Mouse (Mus musculus): ENCODE measurements around the gene Otx1. TPM values are rescaled to one million over a fixed set of nuclear protein-coding genes. Genes with fewer than 3 reads are reported as not detected.

Otx1 gene
- polyA plus RNA-seq, 1 experiment: not detected

GRCm38 (mm10) chr11:22016341-22016740 lies 13.6 kb upstream of the Otx1 start:
- WGBS: 84% methylated on average over 3 of the region's 3 CpGs
- Histone ChIP-seq H3K36me3 (ENCODE audit: control insufficient read depth, insufficient read depth, low read length) (no peaks in the 10 kb centered on the region), H3K27ac (ENCODE audit: insufficient read depth, low read depth, low read length) (no peak overlapping the region), H3K4me3 (ENCODE audit: low read depth, low read length) (no peak overlapping the region), H3K4me1 (ENCODE audit: control insufficient read depth, insufficient read depth, insufficient read length, low read length) (no peaks in the 10 kb centered on the region), H3K27me3 (ENCODE audit: control insufficient read depth, insufficient read depth, low read length) (no peaks in the 10 kb centered on the region)
- TF ChIP-seq POLR2A (IDR thresholded peaks at IDR 0.05; ENCODE audit: low read depth, low read length) (no peak), CTCF (IDR thresholded peaks at IDR 0.05; ENCODE audit: extremely low read depth, insufficient read length, insufficient replicate concordance, low read depth, low read length) (no peak)

GRCm38 (mm10) chr11:22008817-22009216 lies 6.1 kb upstream of the Otx1 start:
- 77% methylated on average over 2 of the region's 2 CpGs for WGBS
- TF ChIP-seq CTCF (IDR thresholded peaks at IDR 0.05; ENCODE audit: extremely low read depth, insufficient read length, insufficient replicate concordance, low read depth, low read length) (no peak), POLR2A (IDR thresholded peaks at IDR 0.05; ENCODE audit: low read depth, low read length) (no peak)
- Histone ChIP-seq H3K27ac (ENCODE audit: insufficient read depth, low read depth, low read length) (no peak overlapping the region), H3K36me3 (ENCODE audit: control insufficient read depth, insufficient read depth, low read length) (peaks cover 5% of the 10 kb centered on the region; the same call in 1 of the 2 replicates), H3K27me3 (ENCODE audit: control insufficient read depth, insufficient read depth, low read length) (peaks cover 10% of the 10 kb centered on the region), H3K4me1 (ENCODE audit: control insufficient read depth, insufficient read depth, insufficient read length, low read length) (no peaks in the 10 kb centered on the region), H3K4me3 (ENCODE audit: low read depth, low read length) (no peak overlapping the region)

DNA sequence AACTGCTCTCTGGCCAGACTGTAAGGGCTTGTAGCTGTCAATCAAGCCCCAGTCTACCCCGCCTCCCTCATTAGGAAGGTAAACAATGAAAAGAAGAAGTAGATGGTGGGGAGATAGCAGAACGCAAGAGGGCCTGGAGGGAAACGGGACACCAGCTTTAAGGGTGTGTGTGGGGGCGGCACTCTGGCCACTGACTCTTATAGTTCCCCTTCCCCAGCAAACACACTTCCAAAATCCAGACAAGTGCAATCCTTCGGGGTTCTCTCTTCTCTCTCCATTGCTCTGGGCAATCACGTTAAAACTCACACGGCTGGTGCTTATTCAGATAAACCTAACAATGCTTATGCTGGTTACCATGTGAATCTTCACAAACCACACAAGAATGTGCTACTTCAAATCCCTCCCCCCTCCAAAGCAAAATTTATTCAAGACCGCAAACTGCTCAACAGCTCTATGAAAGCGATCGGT lies 5.5 kb upstream of the Otx1 start:
- 41% methylated on average over 10 of the region's 10 CpGs for WGBS
- H3K36me3 ChIP-seq (ENCODE audit: control insufficient read depth, insufficient read depth, low read length): peaks cover 5% of the 10 kb centered on the region; the same call in 1 of the 2 replicates
- no peak overlapping the region for H3K27ac ChIP-seq (ENCODE audit: insufficient read depth, low read depth, low read length)
- no peaks in the 10 kb centered on the region; the same call in 1 of the 2 replicates for H3K4me1 ChIP-seq (ENCODE audit: control insufficient read depth, insufficient read depth, insufficient read length, low read length)
- H3K27me3 ChIP-seq (ENCODE audit: control insufficient read depth, insufficient read depth, low read length): peaks cover 16% of the 10 kb centered on the region
- H3K4me3 ChIP-seq (ENCODE audit: low read depth, low read length): no peak overlapping the region
- TF ChIP-seq POLR2A (IDR thresholded peaks at IDR 0.05; ENCODE audit: low read depth, low read length) (no peak), CTCF (IDR thresholded peaks at IDR 0.05; ENCODE audit: extremely low read depth, insufficient read length, insufficient replicate concordance, low read depth, low read length) (no peak)

DNA sequence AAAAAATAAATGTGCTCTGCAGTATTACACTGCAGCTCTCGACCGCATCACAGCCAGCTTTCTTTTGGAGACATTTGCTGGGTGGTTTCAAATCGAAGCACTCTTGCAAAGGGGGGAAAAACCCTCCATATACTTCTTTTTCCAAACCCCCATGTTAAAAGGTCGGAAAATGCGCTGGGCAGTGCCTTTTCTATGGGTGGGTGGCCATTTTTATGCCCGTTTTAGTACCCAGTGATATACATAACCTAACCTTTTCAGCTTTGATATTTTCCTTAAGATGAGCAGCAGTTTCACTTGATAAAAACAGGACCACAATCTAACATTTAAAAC lies 5.0 kb upstream of the Otx1 start:
- Histone ChIP-seq H3K27ac (ENCODE audit: insufficient read depth, low read depth, low read length) (no peak overlapping the region), H3K4me1 (ENCODE audit: control insufficient read depth, insufficient read depth, insufficient read length, low read length) (peaks cover 1% of the 10 kb centered on the region), H3K4me3 (ENCODE audit: low read depth, low read length) (no peak overlapping the region), H3K36me3 (ENCODE audit: control insufficient read depth, insufficient read depth, low read length) (peaks cover 5% of the 10 kb centered on the region; the same call in 1 of the 2 replicates), H3K27me3 (ENCODE audit: control insufficient read depth, insufficient read depth, low read length) (peaks cover 20% of the 10 kb centered on the region)
- 67% methylated on average over 6 of the region's 6 CpGs for WGBS
- TF ChIP-seq POLR2A (IDR thresholded peaks at IDR 0.05; ENCODE audit: low read depth, low read length) (no peak), CTCF (IDR thresholded peaks at IDR 0.05; ENCODE audit: extremely low read depth, insufficient read length, insufficient replicate concordance, low read depth, low read length) (no peak)

GRCm38 (mm10) chr11:22007088-22007780 lies 4.5 kb upstream of the Otx1 start:
- 79% methylated on average over 20 of the region's 20 CpGs for WGBS
- peaks cover 5% of the 10 kb centered on the region; the same call in 1 of the 2 replicates for H3K36me3 ChIP-seq (ENCODE audit: control insufficient read depth, insufficient read depth, low read length)
- no peak for TF ChIP-seq POLR2A (IDR thresholded peaks at IDR 0.05; ENCODE audit: low read depth, low read length)
- TF ChIP-seq CTCF (IDR thresholded peaks at IDR 0.05; ENCODE audit: extremely low read depth, insufficient read length, insufficient replicate concordance, low read depth, low read length): no peak

GRCm38 (mm10) chr11:22006471-22007087 lies 3.9 kb upstream of the Otx1 start:
- peaks cover 5% of the 10 kb centered on the region; the same call in 1 of the 2 replicates for H3K36me3 ChIP-seq (ENCODE audit: control insufficient read depth, insufficient read depth, low read length)
- no peak for TF ChIP-seq POLR2A (IDR thresholded peaks at IDR 0.05; ENCODE audit: low read depth, low read length)
- TF ChIP-seq CTCF (IDR thresholded peaks at IDR 0.05; ENCODE audit: extremely low read depth, insufficient read length, insufficient replicate concordance, low read depth, low read length): no peak
- H3K27ac ChIP-seq (ENCODE audit: insufficient read depth, low read depth, low read length): no peak overlapping the region
- no peak overlapping the region for H3K4me3 ChIP-seq (ENCODE audit: low read depth, low read length)
- WGBS: 85% methylated on average over 12 of the region's 12 CpGs
- peaks cover 5% of the 10 kb centered on the region for H3K4me1 ChIP-seq (ENCODE audit: control insufficient read depth, insufficient read depth, insufficient read length, low read length)
- H3K27me3 ChIP-seq (ENCODE audit: control insufficient read depth, insufficient read depth, low read length): peaks cover 32% of the 10 kb centered on the region

More at GRCm38 (mm10) chr11:22007088-22007780, 4.5 kb upstream of the Otx1 start:
- peaks cover 25% of the 10 kb centered on the region for H3K27me3 ChIP-seq (ENCODE audit: control insufficient read depth, insufficient read depth, low read length)
- H3K4me3 ChIP-seq (ENCODE audit: low read depth, low read length): no peak overlapping the region
- H3K27ac ChIP-seq (ENCODE audit: insufficient read depth, low read depth, low read length): no peak overlapping the region
- H3K4me1 ChIP-seq (ENCODE audit: control insufficient read depth, insufficient read depth, insufficient read length, low read length): peaks cover 3% of the 10 kb centered on the region

DNA sequence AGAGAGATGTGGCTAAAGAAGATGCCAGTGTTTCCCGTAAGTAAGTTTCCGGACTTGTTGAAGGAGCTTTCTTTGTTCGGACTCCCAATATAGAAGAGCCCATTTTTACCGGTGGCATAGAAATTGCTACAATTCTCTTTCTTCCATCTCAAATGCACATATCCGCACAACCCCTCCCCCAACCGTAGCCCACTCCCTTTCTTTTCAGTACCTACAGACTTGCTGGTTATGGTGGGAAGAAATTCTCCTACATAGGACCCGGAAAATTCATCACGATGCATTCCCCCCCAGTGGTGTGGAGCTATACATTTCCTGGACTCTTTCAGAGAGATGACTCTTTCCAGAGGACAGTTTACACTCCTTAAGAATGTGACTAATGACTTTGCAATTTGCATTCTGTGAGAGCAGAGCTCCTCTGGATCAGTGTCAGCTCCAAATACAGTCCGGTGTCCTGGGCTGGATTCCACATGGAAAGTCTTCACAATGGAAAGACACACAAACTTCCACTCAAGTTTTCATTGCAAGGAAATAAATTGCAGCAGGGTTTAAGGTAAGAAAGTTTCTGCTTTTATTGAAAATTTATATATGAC lies 2.7 kb upstream of the Otx1 start:
- no peak for TF ChIP-seq CTCF (IDR thresholded peaks at IDR 0.05; ENCODE audit: extremely low read depth, insufficient read length, insufficient replicate concordance, low read depth, low read length)
- TF ChIP-seq POLR2A (IDR thresholded peaks at IDR 0.05; ENCODE audit: low read depth, low read length): no peak
- Histone ChIP-seq H3K27me3 (ENCODE audit: control insufficient read depth, insufficient read depth, low read length) (peaks cover 44% of the 10 kb centered on the region), H3K27ac (ENCODE audit: insufficient read depth, low read depth, low read length) (no peak overlapping the region), H3K36me3 (ENCODE audit: control insufficient read depth, insufficient read depth, low read length) (peaks cover 5% of the 10 kb centered on the region; the same call in 1 of the 2 replicates), H3K4me1 (ENCODE audit: control insufficient read depth, insufficient read depth, insufficient read length, low read length) (peaks cover 8% of the 10 kb centered on the region), H3K4me3 (ENCODE audit: low read depth, low read length) (no peak overlapping the region)
- 86% methylated on average over 9 of the region's 9 CpGs for WGBS
